Mouse (Mus musculus) heart, adult 9 months (tissue): ENCODE measurements at regions not wholly inside any gene's neighbourhood (a gene's known extent, or its start where the extent isn't known, plus 50 kb on each side); places are given as distances from the start of the nearest gene placed in this dataset.

Experiments used
- DNase-seq, 2 experiments: peaks; one replicate each; pipeline ENCODE4 v3.0.0; 2022; ENCODE audit warnings: low spot score in 2 of 2

GRCm38 (mm10) chr8:103940958-103941532, 160.4 kb upstream of the Cdh5 start:
- peak; percentile 8 to 47 for DNase-seq

- no peak for DNase-seq
Measured at GRCm38 (mm10) chr8:103948474-103948873, 153.0 kb upstream of the Cdh5 start.

- DNase-seq, result no peak
Measured at GRCm38 (mm10) chr8:103950460-103950859, 151.0 kb upstream of the Cdh5 start.

GRCm38 (mm10) chr8:103953586-103953985, 147.8 kb upstream of the Cdh5 start:
- no peak for DNase-seq

GRCm38 (mm10) chr8:103955568-103956260, 145.7 kb upstream of the Cdh5 start:
- no peak for DNase-seq

- peak in 1 of 2 experiments; percentile 20 for DNase-seq
Measured at GRCm38 (mm10) chr8:103964293-103964918, 137.0 kb upstream of the Cdh5 start.

- no peak for DNase-seq
Measured at GRCm38 (mm10) chr8:103969929-103970328, 131.5 kb upstream of the Cdh5 start.

GRCm38 (mm10) chr8:103970511-103970910, 130.9 kb upstream of the Cdh5 start:
- DNase-seq, result no peak

GRCm38 (mm10) chr8:103970966-103971365, 130.5 kb upstream of the Cdh5 start:
- DNase-seq, result no peak

GRCm38 (mm10) chr8:103976488-103976887, 124.9 kb upstream of the Cdh5 start:
- no peak for DNase-seq

GRCm38 (mm10) chr8:103978948-103979347, 122.5 kb upstream of the Cdh5 start:
- DNase-seq, result no peak

- DNase-seq, result no peak
Measured at GRCm38 (mm10) chr8:103983860-103984594, 117.4 kb upstream of the Cdh5 start.

- no peak for DNase-seq
Measured at GRCm38 (mm10) chr8:103985640-103986039, 115.8 kb upstream of the Cdh5 start.

- no peak for DNase-seq
Measured at GRCm38 (mm10) chr8:103993897-103994296, 107.5 kb upstream of the Cdh5 start.

- no peak for DNase-seq
Measured at GRCm38 (mm10) chr8:103998143-103998542, 103.3 kb upstream of the Cdh5 start.

GRCm38 (mm10) chr8:104007209-104007608, 94.2 kb upstream of the Cdh5 start:
- DNase-seq, result no peak

GRCm38 (mm10) chr8:104008756-104009155, 92.7 kb upstream of the Cdh5 start:
- no peak for DNase-seq

GRCm38 (mm10) chr8:104009306-104009705, 92.1 kb upstream of the Cdh5 start:
- DNase-seq, result no peak

- DNase-seq, result no peak
Measured at GRCm38 (mm10) chr8:104022231-104022630, 79.2 kb upstream of the Cdh5 start.

- peak; percentile 49 to 59 for DNase-seq
Measured at GRCm38 (mm10) chr8:104022691-104023509, 78.5 kb upstream of the Cdh5 start.

- DNase-seq, result no peak
Measured at GRCm38 (mm10) chr8:104027161-104027821, 74.1 kb upstream of the Cdh5 start.
